Mouse (Mus musculus): ENCODE measurements around the gene Fbxo17. TPM values are rescaled to one million over a fixed set of nuclear protein-coding genes. Genes with fewer than 3 reads are reported as not detected.

Gene Fbxo17
- total and polyA plus RNA-seq, 3 experiments = 0.25 to 0.26 TPM; not detected in 1

GRCm38 (mm10) chr7:28773163-28773562, 56.6 kb downstream of the Fbxo17 start:
- H3K4me3 ChIP-seq (replicated peaks in 1 of 3; ENCODE audit: low read depth in 2 of 3, low read length in 2 of 3, poor library complexity in 1 of 3) = no peak overlapping the region
- H3K79me2 ChIP-seq (replicated peaks; ENCODE audit: control insufficient read depth, extremely low read depth, insufficient read depth, poor library complexity, severe bottlenecking) = 0 out of 2 replicates have a peak, but pooled peaks cover 4% of the 10 kb centered on the region
- no peak for TF ChIP-seq USF1 (IDR thresholded peaks at IDR 0.05; ENCODE audit: low read depth, low read length)
- TF ChIP-seq POLR2AphosphoS2 (IDR thresholded peaks at IDR 0.05; ENCODE audit: low read depth, low read length) = no peak
- TF ChIP-seq E2F4 (IDR thresholded peaks at IDR 0.05; ENCODE audit: insufficient replicate concordance, low read depth, low read length) = no peak
- TF ChIP-seq ETS1 (conservative IDR thresholded peaks at IDR 0.05; ENCODE audit: low read depth, low read length) = no peak
- no peak for TF ChIP-seq UBTF (IDR thresholded peaks at IDR 0.05; ENCODE audit: low read depth, low read length)
- TF ChIP-seq ELF1 (IDR thresholded peaks at IDR 0.05; ENCODE audit: low read depth, low read length) = no peak
- no peak for TF ChIP-seq MAZ (IDR thresholded peaks at IDR 0.05; ENCODE audit: low read depth, low read length)
- TF ChIP-seq EP300 (IDR thresholded peaks at IDR 0.05; ENCODE audit: low read length) = no peak
- no peak for TF ChIP-seq ZC3H11A (IDR thresholded peaks at IDR 0.05; ENCODE audit: low read depth, low read length)
- TF ChIP-seq CHD2 (IDR thresholded peaks at IDR 0.05; ENCODE audit: low read length) = no peak
- no peak for TF ChIP-seq NELFE (IDR thresholded peaks at IDR 0.05; ENCODE audit: low read depth, low read length)
- in situ Hi-C loops (cut with MboI; ENCODE audit: low pct_ligation_motif_present, low pct_unique_long_range_greater_than_20kb, low sequenced_read_pairs) = no loop called here
- no peak overlapping the region for H3K9ac ChIP-seq (ENCODE audit: insufficient read depth, low read depth)
- dilution Hi-C loops (cut with MboI; ENCODE audit: extremely low pct_ligation_motif_present, extremely low pct_unique_long_range_greater_than_20kb, low sequenced_read_pairs) = no loop called here
- peaks cover 4 to 20% of the 10 kb centered on the region in 2 experiments; a peak in 3 of 4 replicates for H3K4me1 ChIP-seq (ENCODE audit: control insufficient read depth in 1 of 2, insufficient read depth in 2 of 2)
- H3K27ac ChIP-seq (ENCODE audit: insufficient read depth, low read depth) = no peak overlapping the region
- H3K36me3 ChIP-seq (replicated peaks in 1 of 2; ENCODE audit: control insufficient read depth in 1 of 2, insufficient read depth in 1 of 2, low read length in 1 of 2) = peaks cover 33 to 80% of the 10 kb centered on the region in 2 experiments
- no peak overlapping the region for H3K4me2 ChIP-seq (ENCODE audit: insufficient read depth, low read depth, poor library complexity, severe bottlenecking)
- DNase-seq (ENCODE audit: extremely low read depth) = no peak
- no peaks in the 10 kb centered on the region for H3K9me3 ChIP-seq (replicated peaks; ENCODE audit: low read length)
- no peaks in the 10 kb centered on the region for H3K27me3 ChIP-seq (replicated peaks)

- Histone ChIP-seq H3K79me2 (replicated peaks; ENCODE audit: control insufficient read depth, extremely low read depth, insufficient read depth, poor library complexity, severe bottlenecking) (no peaks in the 10 kb centered on the region), H3K4me3 (replicated peaks in 1 of 3; ENCODE audit: low read depth in 2 of 3, low read length in 2 of 3, poor library complexity in 1 of 3) (no peak overlapping the region), H3K9me3 (replicated peaks; ENCODE audit: low read length) (no peaks in the 10 kb centered on the region), H3K4me1 (ENCODE audit: control insufficient read depth in 1 of 2, insufficient read depth in 2 of 2) (peaks cover 5 to 18% of the 10 kb centered on the region in 2 experiments), H3K9ac (ENCODE audit: insufficient read depth, low read depth) (no peak overlapping the region), H3K36me3 (replicated peaks in 1 of 2; ENCODE audit: control insufficient read depth in 1 of 2, insufficient read depth in 1 of 2, low read length in 1 of 2) (peaks cover 38 to 82% of the 10 kb centered on the region in 2 experiments), H3K4me2 (ENCODE audit: insufficient read depth, low read depth, poor library complexity, severe bottlenecking) (no peak overlapping the region), H3K27me3 (replicated peaks) (no peaks in the 10 kb centered on the region), H3K27ac (ENCODE audit: insufficient read depth, low read depth) (no peak overlapping the region)
- TF ChIP-seq MAZ (IDR thresholded peaks at IDR 0.05; ENCODE audit: low read depth, low read length) (no peak), JUND (conservative IDR thresholded peaks at IDR 0.05; ENCODE audit: low read depth, low read length) (no peak), SMC3 (IDR thresholded peaks at IDR 0.05; ENCODE audit: low read depth, low read length) (no peak), ZC3H11A (IDR thresholded peaks at IDR 0.05; ENCODE audit: low read depth, low read length) (no peak), ETS1 (conservative IDR thresholded peaks at IDR 0.05; ENCODE audit: low read depth, low read length) (no peak), BHLHE40 (IDR thresholded peaks at IDR 0.05; ENCODE audit: low read depth, low read length) (no peak), USF1 (IDR thresholded peaks at IDR 0.05; ENCODE audit: low read depth, low read length) (no peak), SIN3A (IDR thresholded peaks at IDR 0.05; ENCODE audit: low read length) (no peak), IRF4 (IDR thresholded peaks at IDR 0.05; ENCODE audit: low read depth, low read length) (no peak)
- in situ Hi-C loops (cut with MboI; ENCODE audit: low pct_ligation_motif_present, low pct_unique_long_range_greater_than_20kb, low sequenced_read_pairs) = no loop called here
- dilution Hi-C loops (cut with MboI; ENCODE audit: extremely low pct_ligation_motif_present, extremely low pct_unique_long_range_greater_than_20kb, low sequenced_read_pairs) = no loop called here
- DNase-seq (ENCODE audit: extremely low read depth) = no peak
Observed at GRCm38 (mm10) chr7:28774164-28774563, 57.6 kb downstream of the Fbxo17 start.
